Mouse (Mus musculus): ENCODE data around the gene Gm42669.

The Gm42669 gene

DNA sequence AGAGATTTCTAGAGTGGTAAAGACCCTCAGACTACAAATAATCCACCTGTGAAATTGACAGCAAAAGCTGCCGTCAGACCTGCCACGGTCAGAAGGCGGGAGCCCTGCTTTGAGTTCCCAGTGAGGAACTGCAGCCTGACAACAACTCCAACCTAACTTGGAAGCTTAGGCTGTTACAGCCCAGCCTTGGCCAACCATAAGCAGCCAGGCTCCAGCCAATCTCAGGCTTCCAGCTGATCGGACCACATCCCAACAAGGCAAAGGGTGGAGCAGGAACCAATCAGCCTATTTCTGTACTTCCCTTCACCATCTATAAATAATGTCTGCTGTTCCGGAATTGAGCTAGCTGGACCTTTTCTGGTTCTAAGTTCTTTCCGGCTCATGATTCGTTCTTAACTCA is 14.5 kb downstream of the Gm42669 start:
- peak; percentile 47 for DNase-seq

DNA sequence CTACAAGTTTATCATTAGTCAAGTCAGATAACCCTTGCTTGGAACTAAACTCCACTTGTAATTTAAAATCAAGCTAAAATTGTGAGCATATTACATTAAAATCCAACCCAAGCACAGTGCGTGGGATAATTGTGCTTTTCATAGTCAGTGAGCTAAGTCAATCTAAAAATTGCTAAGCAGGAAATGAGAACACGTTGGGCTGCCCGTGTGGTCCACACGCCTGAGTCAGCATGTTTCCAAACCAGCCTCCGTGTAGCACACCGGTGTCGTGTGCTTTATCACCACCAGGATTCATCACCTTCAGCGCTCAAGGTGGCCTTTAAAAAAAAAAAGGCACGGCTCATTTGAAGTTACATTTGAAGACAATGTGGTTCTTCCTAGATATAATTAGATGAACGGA is 16.9 kb downstream of the Gm42669 start:
- no peak for DNase-seq

GRCm38 (mm10) chr5:107528856-107529255 is 21.4 kb downstream of the Gm42669 start:
- DNase-seq = no peak

DNA sequence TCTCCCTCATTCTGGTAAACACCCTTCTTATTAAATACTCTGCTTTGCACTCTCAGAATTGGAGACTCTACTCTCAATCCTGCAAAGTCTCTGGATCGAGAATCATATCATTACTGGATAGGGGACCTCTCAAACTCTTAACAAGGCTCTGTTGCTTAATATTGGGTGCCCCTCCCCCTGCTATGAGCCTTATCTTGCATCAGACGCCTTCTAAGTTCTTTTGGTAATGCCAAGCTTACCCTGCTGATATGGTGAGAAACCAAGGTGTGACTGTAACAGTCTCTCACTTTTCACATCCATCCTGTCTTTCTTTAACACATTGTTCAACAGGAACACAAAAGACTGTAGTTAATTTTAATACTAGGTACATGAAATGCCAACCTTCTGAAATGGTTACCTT is 26.2 kb downstream of the Gm42669 start:
- DNase-seq = no peak

DNA sequence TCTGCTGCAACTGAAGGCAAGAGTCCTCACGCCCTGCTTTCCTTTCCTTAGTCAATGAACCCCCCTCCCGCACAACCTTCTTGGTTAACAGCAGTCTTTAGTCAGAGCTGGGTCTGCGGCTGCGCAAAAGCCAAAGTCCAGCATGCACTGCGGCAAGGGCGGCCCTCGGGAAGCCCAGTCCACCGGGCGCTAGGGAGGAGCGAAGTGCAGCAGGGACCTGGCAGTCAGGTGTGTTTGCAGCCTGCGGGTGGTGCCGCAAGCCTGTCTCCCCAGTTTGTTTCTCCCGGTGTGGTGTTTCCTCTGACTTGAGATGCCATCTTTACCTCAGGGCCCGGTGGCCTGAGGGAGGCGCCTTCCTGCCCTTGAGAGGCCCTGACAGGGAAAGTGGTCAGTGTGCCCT is 27.2 kb downstream of the Gm42669 start, which contains the start of gene 1700028K03Rik:
1700028K03Rik (plus strand) TSS at position 129 of the 400 bp plus-strand sequence.
- DNase-seq = no peak

GRCm38 (mm10) chr5:107541696-107542095 is 34.3 kb downstream of the Gm42669 start:
- no peak for DNase-seq

- no peak for DNase-seq
Observed at GRCm38 (mm10) chr5:107545927-107546326, 38.5 kb downstream of the Gm42669 start.

DNA sequence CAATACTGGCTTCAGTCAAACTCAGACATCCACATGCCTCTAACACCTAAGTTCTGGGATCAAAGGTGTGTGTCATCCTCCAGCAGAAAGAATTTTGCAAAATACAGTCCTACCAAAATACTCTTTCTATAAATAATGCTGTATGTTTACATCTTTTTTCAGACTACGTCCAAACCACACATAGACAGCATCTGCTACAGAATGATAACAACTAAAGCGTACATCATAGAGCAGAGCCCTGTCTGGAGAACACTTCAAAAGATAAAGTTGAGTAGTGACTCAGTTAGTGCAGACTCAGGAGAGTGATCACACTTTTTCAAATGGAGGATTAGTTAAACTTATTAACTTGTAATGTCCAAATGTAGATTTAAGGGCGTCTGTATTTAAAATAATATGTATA is 40.5 kb downstream of the Gm42669 start:
- DNase-seq = no peak

GRCm38 (mm10) chr5:107548444-107548843 is 41.0 kb downstream of the Gm42669 start:
- DNase-seq = no peak

DNA sequence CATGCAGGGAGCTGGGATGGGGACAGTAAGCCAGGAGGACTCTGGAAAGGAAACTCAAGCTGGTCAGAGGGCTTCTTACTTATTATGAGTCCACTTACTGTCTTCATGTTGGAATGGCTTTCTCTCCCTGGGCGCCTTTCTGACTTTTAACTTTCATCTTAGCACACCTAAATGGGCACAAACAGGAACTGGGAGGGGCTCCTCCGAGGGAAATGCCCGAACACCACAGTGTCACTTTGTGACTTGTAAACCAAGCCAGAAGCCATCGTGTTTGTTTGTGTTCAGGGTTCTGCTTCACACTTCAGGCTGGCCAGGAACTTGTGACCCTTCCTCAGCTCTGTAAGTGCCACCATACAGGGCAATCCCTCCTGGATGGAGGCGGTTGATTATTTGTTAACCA is 46.9 kb downstream of the Gm42669 start:
- no peak for DNase-seq

GRCm38 (mm10) chr5:107556969-107557368 is 49.5 kb downstream of the Gm42669 start:
- DNase-seq = no peak

- no peak for DNase-seq
Observed at GRCm38 (mm10) chr5:107569148-107569547, 61.7 kb downstream of the Gm42669 start.

GRCm38 (mm10) chr5:107597301-107598077 is 90.1 kb downstream of the Gm42669 start, which contains the start of the genes Rpap2 and Glmn:
TSS of gene Rpap2 (plus strand) at chr5:107597373.
TSS of gene Glmn (minus strand) at chr5:107597888.
- peak; percentile 88 for DNase-seq

- no peak for DNase-seq
Observed at GRCm38 (mm10) chr5:107598380-107598779, 91.0 kb downstream of the Gm42669 start.

GRCm38 (mm10) chr5:107611224-107611623 is 103.8 kb downstream of the Gm42669 start:
- peak; percentile 68 for DNase-seq

- peak; percentile 57 for DNase-seq
Observed at GRCm38 (mm10) chr5:107617986-107618385, 110.6 kb downstream of the Gm42669 start.

GRCm38 (mm10) chr5:107621327-107621726 is 113.9 kb downstream of the Gm42669 start:
- DNase-seq = no peak

Measured in kidney, adult 9 months (tissue).